Mouse (Mus musculus) telencephalon, adult 2 months (tissue): ENCODE results near the gene Stil.

Experiments used
- DNase-seq: peaks from one replicate; pipeline ENCODE4 v3.0.0-alpha.2; 2011; ENCODE audit warnings: low read depth, low spot score

Stil gene

GRCm38 (mm10) chr4:115079821-115080349, 79.9 kb downstream of the Stil start:
- no peak for DNase-seq

GRCm38 (mm10) chr4:115083031-115083430, 83.1 kb downstream of the Stil start:
- DNase-seq: no peak

GRCm38 (mm10) chr4:115085522-115086095, 85.7 kb downstream of the Stil start:
- no peak for DNase-seq

- DNase-seq: no peak
These were observed 86.3 kb downstream of the Stil start for GRCm38 (mm10) chr4:115086257-115086656.

GRCm38 (mm10) chr4:115086763-115087415, 86.9 kb downstream of the Stil start:
- no peak for DNase-seq

GRCm38 (mm10) chr4:115088611-115089338, 88.8 kb downstream of the Stil start, which contains the start of gene Pdzk1ip1:
Gene Pdzk1ip1 (plus strand): TSS chr4:115088708.
- no peak for DNase-seq

GRCm38 (mm10) chr4:115090592-115090991, 90.6 kb downstream of the Stil start:
- DNase-seq: no peak

GRCm38 (mm10) chr4:115091806-115092205, 91.8 kb downstream of the Stil start:
- DNase-seq: no peak
